Mouse (Mus musculus) C2C12 (cell line): ENCODE measurements at regions not wholly inside any gene's neighbourhood (a gene's known extent, or its start where the extent isn't known, plus 50 kb on each side); places are given as distances from the start of the nearest gene placed in this dataset.
A peak's percentile ranks its signal among the peaks of the same experiment; 100 is the strongest.

ENCODE experiments used
- CEBPB ChIP-seq: IDR thresholded peaks from one replicate; pipeline ENCODE4 v1.6.1; 2011; ENCODE audit warnings: low read depth, mild to moderate bottlenecking, control low read depth, moderate library complexity
- CTCF ChIP-seq: IDR thresholded peaks from one replicate; pipeline ENCODE4 v1.5.1; 2011; ENCODE audit not compliant: control insufficient read depth, insufficient read depth, insufficient read length
- FOSL1 ChIP-seq: IDR thresholded peaks from one replicate; pipeline ENCODE4 v1.8.0; 2011; ENCODE audit warnings: mild to moderate bottlenecking, low read length; ENCODE audit not compliant: poor library complexity, insufficient read depth, severe bottlenecking
- MAX ChIP-seq: IDR thresholded peaks from one replicate; pipeline ENCODE4 v1.6.1; 2011; ENCODE audit warnings: mild to moderate bottlenecking, control low read depth
- MYOD1 ChIP-seq: IDR thresholded peaks from one replicate; pipeline ENCODE4 v1.6.1; 2011; ENCODE audit warnings: low read depth; ENCODE audit not compliant: control insufficient read depth, insufficient read length
- MYOG ChIP-seq: IDR thresholded peaks from one replicate; pipeline ENCODE4 v1.6.1; 2011; ENCODE audit not compliant: control insufficient read depth, insufficient read length; ENCODE audit errors: extremely low read depth
- USF1 ChIP-seq: IDR thresholded peaks from one replicate; pipeline ENCODE4 v1.6.1; 2011; ENCODE audit warnings: low read depth, mild to moderate bottlenecking, control low read depth, moderate library complexity

DNA sequence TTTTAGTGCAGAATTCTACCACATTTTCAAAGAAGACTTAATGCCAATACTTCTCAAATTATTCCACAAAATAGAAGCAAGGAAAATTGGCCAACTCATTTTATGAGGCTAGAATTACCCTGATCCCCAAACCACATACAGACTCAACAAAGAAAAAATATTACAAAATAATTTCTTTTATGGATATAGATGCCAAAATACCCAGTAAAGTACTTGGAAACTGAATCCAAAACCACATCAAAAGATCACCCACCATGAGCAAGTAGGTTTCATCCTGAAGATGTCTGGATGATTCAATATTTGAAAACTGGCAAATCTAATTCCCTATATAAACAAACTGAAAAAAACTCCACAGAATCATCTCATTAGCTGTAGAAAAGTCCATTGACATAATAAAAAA, 316.7 kb upstream of the Gm21798 start:
- TF ChIP-seq CTCF (no peak), FOSL1 (peak; percentile 52), MYOG (no peak), USF1 (no peak), MAX (no peak), CEBPB (peak; percentile 66), MYOD1 (no peak)
